23 mouse cellular contexts compared by ENCODE assay signal in genomic region chr10:110811862-110812225, GRCm38 (mm10).
DNase-seq lines count a peak whose midpoint lies in the region; ATAC-seq and TF ChIP-seq lines count a peak whose summit lies in the region.
"Had no signal": no experiment of that assay in that cellular context is flagged by ENCODE, and none has a peak within 500 bp of the region (broad histone marks: within the 10 kb centered on the region; RNA-seq: fewer than 3 reads in every experiment).

No protein-coding gene starts in this region.

- H3K9me3 ChIP-seq in heart, postnatal 0 days (replicated peaks; ENCODE audit: control insufficient read depth, low read length) = no peaks in the 10 kb centered on the region
- H3K9me3 ChIP-seq in heart, embryonic 12.5 days (replicated peaks) = no peaks in the 10 kb centered on the region
- H3K9me3 ChIP-seq in CH12.LX (replicated peaks; ENCODE audit: low read length) = no peaks in the 10 kb centered on the region
- no peaks in the 10 kb centered on the region for H3K9me3 ChIP-seq in kidney, postnatal 0 days (replicated peaks; ENCODE audit: low read length)
- H3K9me3 ChIP-seq: embryonic facial prominence, embryonic 12.5 days; forebrain, embryonic 13.5 days; limb, embryonic 13.5 days had no signal

- H3K4me2 ChIP-seq in heart, postnatal 0 days (ENCODE audit: low read depth, low read length) = no peak overlapping the region
- H3K4me2 ChIP-seq in heart, embryonic 12.5 days = no peak overlapping the region
- no peak overlapping the region for H3K4me2 ChIP-seq in CH12.LX (ENCODE audit: insufficient read depth, low read depth, poor library complexity, severe bottlenecking)
- no peak overlapping the region for H3K4me2 ChIP-seq in kidney, postnatal 0 days (ENCODE audit: low read length)
- H3K4me2 ChIP-seq: embryonic facial prominence, embryonic 12.5 days; forebrain, embryonic 13.5 days; limb, embryonic 13.5 days had no signal

- peak; percentile 18 for TF ChIP-seq RAD21 in CH12.LX (IDR thresholded peaks at IDR 0.05; ENCODE audit: low read depth, low read length)

- no peak for TF ChIP-seq EP300 in heart, postnatal 0 days (IDR thresholded peaks at IDR 0.05; ENCODE audit: low read depth)
- no peak for TF ChIP-seq EP300 in CH12.LX (IDR thresholded peaks at IDR 0.05; ENCODE audit: low read length)

- no peak for TF ChIP-seq POLR2A in CH12.LX (IDR thresholded peaks at IDR 0.05; ENCODE audit: low read depth, low read length)

- H3K4me3 ChIP-seq in heart, postnatal 0 days (ENCODE audit: low read depth, low read length) = no peak overlapping the region
- H3K4me3 ChIP-seq in heart, embryonic 12.5 days = no peak overlapping the region
- H3K4me3 ChIP-seq in layer of hippocampus, adult 2 months = no peak overlapping the region
- no peak overlapping the region for H3K4me3 ChIP-seq in CH12.LX (replicated peaks in 1 of 3; ENCODE audit: low read depth in 2 of 3, low read length in 2 of 3, poor library complexity in 1 of 3)
- H3K4me3 ChIP-seq in kidney, postnatal 0 days (replicated peaks; ENCODE audit: low read depth, low read length) = no peak overlapping the region
- H3K4me3 ChIP-seq: embryonic facial prominence, embryonic 12.5 days; erythroblast, embryonic 14.5 days; forebrain, embryonic 13.5 days; limb, embryonic 13.5 days had no signal

- DNase-seq in heart, postnatal 0 days (ENCODE audit: low spot score) = peak; percentile 38
- DNase-seq in layer of hippocampus, adult 2 months (ENCODE audit: low spot score in 2 of 2) = no peak
- DNase-seq in layer of hippocampus, postnatal 36 days = no peak
- DNase-seq in CH12.LX (ENCODE audit: extremely low read depth) = no peak
- peak; percentile 36 for DNase-seq in kidney, postnatal 0 days (ENCODE audit: low spot score)
- no peak for DNase-seq in embryo, embryonic 9.5 days (ENCODE audit: extremely low spot score)
- no peak for DNase-seq in Muller cell, postnatal 12 days (ENCODE audit: inconsistent ontology term)
- DNase-seq: adrenal gland, postnatal 10 days; cerebellum, adult 9-10 months; gastrocnemius, postnatal 25 days; heart, postnatal 10 days; lung, postnatal 14 days; retina, postnatal 1 day; right cerebral cortex, postnatal 4 days; thymus, postnatal 25 days had no signal

- H3K4me1 ChIP-seq in heart, postnatal 0 days (ENCODE audit: control insufficient read depth, insufficient read depth) = no peaks in the 10 kb centered on the region
- H3K4me1 ChIP-seq in heart, embryonic 12.5 days (replicated peaks) = no peaks in the 10 kb centered on the region
- peaks cover 4 to 34% of the 10 kb centered on the region in 2 experiments; a peak in 3 of 4 replicates for H3K4me1 ChIP-seq in CH12.LX (ENCODE audit: control insufficient read depth in 1 of 2, insufficient read depth in 2 of 2)
- no peaks in the 10 kb centered on the region for H3K4me1 ChIP-seq in kidney, postnatal 0 days (replicated peaks; ENCODE audit: insufficient read depth, low read length)
- H3K4me1 ChIP-seq: embryonic facial prominence, embryonic 12.5 days had no signal

- H3K9ac ChIP-seq in heart, postnatal 0 days (replicated peaks; ENCODE audit: low read depth, low read length) = no peak overlapping the region
- no peak overlapping the region for H3K9ac ChIP-seq in heart, embryonic 12.5 days
- H3K9ac ChIP-seq in CH12.LX (ENCODE audit: insufficient read depth, low read depth) = no peak overlapping the region
- no peak overlapping the region for H3K9ac ChIP-seq in kidney, postnatal 0 days (ENCODE audit: low read depth, low read length)
- H3K9ac ChIP-seq: embryonic facial prominence, embryonic 12.5 days; forebrain, embryonic 13.5 days; limb, embryonic 13.5 days; liver, embryonic 14.5 days had no signal

- in situ Hi-C loops in CH12.LX (cut with MboI; ENCODE audit: low pct_ligation_motif_present, low pct_unique_long_range_greater_than_20kb, low sequenced_read_pairs) = no loop called here

- no peak for ATAC-seq in heart, postnatal 0 days (ENCODE audit: insufficient read depth, low read depth)
- ATAC-seq in heart, embryonic 12.5 days (ENCODE audit: insufficient number of reproducible peaks, low FRiP score) = no peak
- peak; percentile 77; the same call in 1 of the 2 replicates for ATAC-seq in kidney, postnatal 0 days (replicated peaks; ENCODE audit: low FRiP score, low read depth)
- ATAC-seq: forebrain, embryonic 13.5 days; inflammation-experienced regulatory T-cells, adult 6 months; midbrain, embryonic 16.5 days had no signal

- TF ChIP-seq CTCF in heart, postnatal 0 days (IDR thresholded peaks at IDR 0.05; ENCODE audit: low read depth) = peak; percentile 19
- TF ChIP-seq CTCF in layer of hippocampus, adult 2 months (conservative IDR thresholded peaks at IDR 0.05) = peak; percentile 48
- peak in 1 of 2 experiments; percentile 24; a peak in 2 of 4 replicates for TF ChIP-seq CTCF in CH12.LX (conservative IDR thresholded peaks at IDR 0.05 in 1 of 2, IDR thresholded peaks at IDR 0.05 in 1 of 2; ENCODE audit: low read depth in 2 of 2, low read length in 2 of 2)
- peak; percentile 47; the same call in 1 of the 2 replicates for TF ChIP-seq CTCF in kidney, postnatal 0 days (IDR thresholded peaks at IDR 0.05; ENCODE audit: low read depth)

- WGBS in heart, postnatal 0 days = 45% methylated on average over 2 of the region's 2 CpGs
- WGBS in heart, embryonic 12.5 days = 52% methylated on average over 2 of the region's 2 CpGs
- WGBS in kidney, postnatal 0 days = 39% methylated on average over 2 of the region's 2 CpGs

- H3K36me3 ChIP-seq in heart, postnatal 0 days (replicated peaks; ENCODE audit: control insufficient read depth, insufficient read depth, low read length) = no peaks in the 10 kb centered on the region
- H3K36me3 ChIP-seq in heart, embryonic 12.5 days = no peaks in the 10 kb centered on the region
- H3K36me3 ChIP-seq in CH12.LX (replicated peaks in 1 of 2; ENCODE audit: control insufficient read depth in 1 of 2, insufficient read depth in 1 of 2, low read length in 1 of 2) = no peaks in the 10 kb centered on the region
- H3K36me3 ChIP-seq in kidney, postnatal 0 days (ENCODE audit: insufficient read depth, low read length) = no peaks in the 10 kb centered on the region
- H3K36me3 ChIP-seq: embryonic facial prominence, embryonic 12.5 days; limb, embryonic 13.5 days had no signal

- no peak overlapping the region for H3K27ac ChIP-seq in heart, postnatal 0 days (ENCODE audit: low read depth)
- no peak overlapping the region for H3K27ac ChIP-seq in heart, embryonic 12.5 days (ENCODE audit: poor library complexity, severe bottlenecking)
- no peak overlapping the region for H3K27ac ChIP-seq in layer of hippocampus, adult 2 months
- no peak overlapping the region for H3K27ac ChIP-seq in CH12.LX (ENCODE audit: insufficient read depth, low read depth)
- H3K27ac ChIP-seq in kidney, postnatal 0 days = no peak overlapping the region
- H3K27ac ChIP-seq: embryonic facial prominence, embryonic 12.5 days; forebrain, embryonic 13.5 days; limb, embryonic 13.5 days; liver, embryonic 14.5 days had no signal

- dilution Hi-C loops in CH12.LX (cut with MboI; ENCODE audit: extremely low pct_ligation_motif_present, extremely low pct_unique_long_range_greater_than_20kb, low sequenced_read_pairs) = no loop called here

- H3K79me2 ChIP-seq in CH12.LX (replicated peaks; ENCODE audit: control insufficient read depth, extremely low read depth, insufficient read depth, poor library complexity, severe bottlenecking) = no peaks in the 10 kb centered on the region

- H3K27me3 ChIP-seq in heart, postnatal 0 days (ENCODE audit: control insufficient read depth, insufficient read depth, low read length) = no peaks in the 10 kb centered on the region
- H3K27me3 ChIP-seq in heart, embryonic 12.5 days (replicated peaks) = 0 out of 2 replicates have a peak, but pooled peaks cover 3% of the 10 kb centered on the region
- H3K27me3 ChIP-seq in CH12.LX (replicated peaks) = no peaks in the 10 kb centered on the region
- H3K27me3 ChIP-seq in kidney, postnatal 0 days (ENCODE audit: insufficient read depth, low read length) = no peaks in the 10 kb centered on the region
- H3K27me3 ChIP-seq: embryonic facial prominence, embryonic 12.5 days; forebrain, embryonic 13.5 days had no signal

TF ChIP-seq in CH12.LX, 34 proteins besides CTCF, POLR2A, EP300 and RAD21:
- TF ChIP-seq MXI1 (IDR thresholded peaks at IDR 0.05; ENCODE audit: low read depth, low read length) (no peak), ZKSCAN1 (IDR thresholded peaks at IDR 0.05; ENCODE audit: borderline replicate concordance, low read depth, low read length) (no peak), TBP (conservative IDR thresholded peaks at IDR 0.05; ENCODE audit: low read depth, low read length) (no peak), TCF12 (IDR thresholded peaks at IDR 0.05; ENCODE audit: low read depth, low read length) (no peak), ZMIZ1 (IDR thresholded peaks at IDR 0.05; ENCODE audit: low read depth, low read length) (no peak), SMC3 (IDR thresholded peaks at IDR 0.05; ENCODE audit: low read depth, low read length) (no peak), MEF2A (IDR thresholded peaks at IDR 0.05; ENCODE audit: borderline replicate concordance, low read depth, low read length) (no peak), MYC (IDR thresholded peaks at IDR 0.05; ENCODE audit: low read depth, low read length) (no peak), ZNF384 (IDR thresholded peaks at IDR 0.05; ENCODE audit: low read depth, low read length) (no peak), JUND (conservative IDR thresholded peaks at IDR 0.05; ENCODE audit: low read depth, low read length) (no peak), ELF1 (IDR thresholded peaks at IDR 0.05; ENCODE audit: low read depth, low read length) (no peak), IRF4 (IDR thresholded peaks at IDR 0.05; ENCODE audit: low read depth, low read length) (no peak), ZC3H11A (IDR thresholded peaks at IDR 0.05; ENCODE audit: low read depth, low read length) (no peak)

Comparison
In these comparisons a context has a peak if more than half of its experiments do, and no peak if none do; other contexts are left out.
1. DNase-seq: peak in heart, postnatal 0 days (single experiment) and kidney, postnatal 0 days (single experiment); none in layer of hippocampus, adult 2 months (0 of 2), layer of hippocampus, postnatal 36 days (0 of 2), CH12.LX (single experiment), embryo, embryonic 9.5 days (single experiment) and Muller cell, postnatal 12 days (single experiment).